Mouse (Mus musculus) myocyte (in vitro differentiated cells): ENCODE results near the gene Cryab.

ENCODE experiments used
- CEBPB ChIP-seq: IDR thresholded peaks from 2 replicates; pipeline ENCODE4 v1.6.1; 2011; ENCODE audit warnings: mild to moderate bottlenecking, moderate library complexity; ENCODE audit not compliant: poor library complexity, insufficient read depth, severe bottlenecking
- E2F4 ChIP-seq: IDR thresholded peaks from one replicate; pipeline ENCODE4 v1.6.1; 2011; ENCODE audit warnings: mild to moderate bottlenecking, control low read depth, moderate library complexity; ENCODE audit not compliant: insufficient read depth
- MAX ChIP-seq: IDR thresholded peaks from one replicate; pipeline ENCODE4 v1.6.1; 2011; ENCODE audit warnings: low read depth, mild to moderate bottlenecking, control low read depth
- MYOD1 ChIP-seq, 3 experiments: IDR thresholded peaks; one replicate each; pipeline ENCODE4 v1.6.1; 2011; ENCODE audit warnings: control low read depth in 2 of 3, low read depth in 2 of 3, mild to moderate bottlenecking in 2 of 3, moderate library complexity in 1 of 3; ENCODE audit not compliant: insufficient read length in 2 of 3, control insufficient read depth in 1 of 3
- MYOG ChIP-seq, 3 experiments: IDR thresholded peaks; one replicate each; pipeline ENCODE4 v1.6.1; 2011; ENCODE audit warnings: control low read depth in 2 of 3, low read depth in 2 of 3, mild to moderate bottlenecking in 2 of 3; ENCODE audit not compliant: insufficient read length in 2 of 3, control insufficient read depth in 1 of 3, insufficient read depth in 1 of 3
- POLR2A ChIP-seq: IDR thresholded peaks from one replicate; pipeline ENCODE4 v1.6.1; 2011; ENCODE audit warnings: low read depth, mild to moderate bottlenecking, control low read depth, moderate library complexity; ENCODE audit not compliant: insufficient read length
- POLR2AphosphoS2 ChIP-seq: IDR thresholded peaks from one replicate; pipeline ENCODE4 v1.6.1; 2011; ENCODE audit warnings: low read depth, control low read depth; ENCODE audit not compliant: insufficient read length
- REST ChIP-seq: IDR thresholded peaks from one replicate; pipeline ENCODE4 v1.6.1; 2011; ENCODE audit warnings: mild to moderate bottlenecking, control low read depth, moderate library complexity; ENCODE audit not compliant: insufficient read depth, insufficient read length
- TCF12 ChIP-seq: IDR thresholded peaks from one replicate; pipeline ENCODE4 v1.6.1; 2011; ENCODE audit warnings: mild to moderate bottlenecking, control low read depth; ENCODE audit not compliant: poor library complexity, insufficient read depth, severe bottlenecking
- TCF3 ChIP-seq: IDR thresholded peaks from one replicate; pipeline ENCODE4 v1.6.1; 2011; ENCODE audit warnings: low read depth, control low read depth; ENCODE audit not compliant: insufficient read length
- USF1 ChIP-seq: IDR thresholded peaks from one replicate; pipeline ENCODE4 v1.6.1; 2011; ENCODE audit warnings: low read depth, mild to moderate bottlenecking, control low read depth, moderate library complexity

- TF ChIP-seq CEBPB (no peak), POLR2A (no peak), TCF12 (no peak), POLR2AphosphoS2 (no peak), E2F4 (no peak), USF1 (no peak), MYOD1 (IDR thresholded peaks at IDR 0.05; ENCODE audit: control insufficient read depth in 1 of 3, insufficient read length in 2 of 3, low read depth in 2 of 3) (no peak), MAX (no peak), REST (no peak), MYOG (IDR thresholded peaks at IDR 0.05; ENCODE audit: control insufficient read depth in 1 of 3, insufficient read depth in 1 of 3, insufficient read length in 2 of 3, low read depth in 2 of 3) (no peak), TCF3 (no peak)
These were observed 10.0 kb upstream of the Cryab start for GRCm38 (mm10) chr9:50740867-50741784.
